Mouse (Mus musculus) kidney, adult 18-20 months (tissue): ENCODE data around the gene Prkca.

ENCODE experiments used
- DNase-seq: peaks from one replicate; pipeline ENCODE4 v3.0.0; 2021

The Prkca gene

GRCm38 (mm10) chr11:108258811-108259266 lies 84.9 kb downstream of the Prkca start:
- DNase-seq: no peak

- no peak for DNase-seq
Observed at GRCm38 (mm10) chr11:108257921-108258320, 85.8 kb downstream of the Prkca start.

GRCm38 (mm10) chr11:108254681-108255080 lies 89.0 kb downstream of the Prkca start:
- peak; percentile 50 for DNase-seq

GRCm38 (mm10) chr11:108251924-108252775 lies 91.6 kb downstream of the Prkca start:
- DNase-seq: no peak

- DNase-seq: no peak
Observed at GRCm38 (mm10) chr11:108250829-108251637, 92.7 kb downstream of the Prkca start.

GRCm38 (mm10) chr11:108250146-108250635 lies 93.5 kb downstream of the Prkca start:
- DNase-seq: no peak

GRCm38 (mm10) chr11:108249487-108249886 lies 94.2 kb downstream of the Prkca start:
- DNase-seq: no peak

- no peak for DNase-seq
Observed at GRCm38 (mm10) chr11:108249047-108249403, 94.7 kb downstream of the Prkca start.

- DNase-seq: no peak
Observed at GRCm38 (mm10) chr11:108248218-108249046, 95.3 kb downstream of the Prkca start.

GRCm38 (mm10) chr11:108247121-108247863 lies 96.4 kb downstream of the Prkca start:
- no peak for DNase-seq

GRCm38 (mm10) chr11:108246267-108246702 lies 97.4 kb downstream of the Prkca start:
- no peak for DNase-seq

GRCm38 (mm10) chr11:108244241-108244640 lies 99.5 kb downstream of the Prkca start:
- DNase-seq: no peak

- no peak for DNase-seq
Observed at GRCm38 (mm10) chr11:108243633-108244032, 100.1 kb downstream of the Prkca start.

- DNase-seq: no peak
Observed at GRCm38 (mm10) chr11:108240924-108241498, 102.7 kb downstream of the Prkca start.

- DNase-seq: no peak
Observed at GRCm38 (mm10) chr11:108239173-108239572, 104.6 kb downstream of the Prkca start.

- DNase-seq: no peak
Observed at GRCm38 (mm10) chr11:108236754-108237428, 106.8 kb downstream of the Prkca start.

GRCm38 (mm10) chr11:108236195-108236594 lies 107.5 kb downstream of the Prkca start:
- DNase-seq: no peak

- no peak for DNase-seq
Observed at GRCm38 (mm10) chr11:108235081-108235703, 108.5 kb downstream of the Prkca start.

- DNase-seq: no peak
Observed at GRCm38 (mm10) chr11:108233015-108233414, 110.7 kb downstream of the Prkca start.

- DNase-seq: no peak
Observed at GRCm38 (mm10) chr11:108230101-108230500, 113.6 kb downstream of the Prkca start.
